Mouse (Mus musculus) liver, adult 2 months (tissue): ENCODE results near the gene Gm595.

ENCODE experiments used
- CTCF ChIP-seq: fragments of 200-500 bp; IDR thresholded peaks from 2 replicates; pipeline ENCODE4 v1.5.1; 2011; ENCODE audit warnings: low read depth, low read length, control low read depth
- POLR2A ChIP-seq: fragments of 200-500 bp; IDR thresholded peaks from 2 replicates; pipeline ENCODE4 v1.6.1; 2011; ENCODE audit warnings: low read length, control low read depth; ENCODE audit not compliant: insufficient read depth; ENCODE audit errors: extremely low read depth

- no peak for TF ChIP-seq POLR2A
- TF ChIP-seq CTCF = no peak
Measured at GRCm38 (mm10) chrX:48884615-48885014, 7.1 kb upstream of the Gm595 start.
